Mouse (Mus musculus) ES-Bruce4 (cell line): ENCODE results near the gene Clec3b.

Source experiments
- CTCF ChIP-seq: IDR thresholded peaks from one replicate; pipeline ENCODE4 v1.8.1; 2011; ENCODE audit warnings: low read depth, low read length
- EP300 ChIP-seq: IDR thresholded peaks from 2 replicates; pipeline ENCODE4 v1.6.1; 2011; ENCODE audit warnings: low read depth, low read length; ENCODE audit not compliant: insufficient read depth
- POLR2A ChIP-seq: IDR thresholded peaks from one replicate; pipeline ENCODE4 v1.8.1; 2011; ENCODE audit warnings: low read length; ENCODE audit not compliant: insufficient read depth

- peak; percentile 36 for TF ChIP-seq CTCF
- no peak for TF ChIP-seq EP300
- no peak for TF ChIP-seq POLR2A
Observed at GRCm38 (mm10) chr9:123159330-123159729, 8.6 kb downstream of the Clec3b start.
